ENCODE assay signal across 24 mouse cellular contexts in the genomic region with DNA sequence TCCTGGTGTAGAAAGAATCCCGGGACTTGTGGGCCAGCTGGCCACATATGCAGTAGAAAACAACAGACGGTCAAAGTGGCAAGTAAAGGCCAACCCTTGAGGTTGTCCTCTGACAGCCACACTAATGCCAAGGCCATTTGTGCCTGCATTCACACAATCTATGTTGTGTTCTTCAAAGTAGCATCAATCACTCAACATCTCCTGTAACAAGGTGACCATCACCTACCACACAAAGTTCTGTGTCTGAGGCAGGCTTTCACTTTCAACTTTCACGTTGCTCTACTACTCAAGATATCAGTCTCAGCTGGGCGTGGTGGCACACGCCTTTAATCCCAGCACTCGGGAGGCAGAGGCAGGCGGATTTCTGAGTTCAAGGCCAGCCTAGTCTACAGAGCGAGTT.
"Had no signal": no experiment of that assay in that cellular context is flagged by ENCODE, and none has a peak within 500 bp of the region (broad histone marks: within the 10 kb centered on the region; RNA-seq: fewer than 3 reads in every experiment).

No protein-coding gene starts in this region.

- H3K4me3 ChIP-seq: heart, adult 2 months; heart, embryonic 13.5 days; heart, embryonic 15.5 days; hindbrain, embryonic 10.5 days; hindbrain, embryonic 12.5 days; intestine, embryonic 15.5 days; layer of hippocampus, adult 2 months; left cerebral cortex, adult 2 months; limb, embryonic 13.5 days; limb, embryonic 15.5 days; liver, embryonic 12.5 days had no signal

- H3K27ac ChIP-seq: heart, adult 2 months; heart, embryonic 13.5 days; heart, embryonic 15.5 days; hindbrain, embryonic 10.5 days; hindbrain, embryonic 12.5 days; hindbrain, embryonic 14.5 days; intestine, embryonic 15.5 days; layer of hippocampus, adult 2 months; left cerebral cortex, adult 2 months; limb, embryonic 13.5 days; limb, embryonic 15.5 days; liver, embryonic 12.5 days; liver, embryonic 14.5 days had no signal

- DNase-seq: gastrocnemius, postnatal 25 days; heart, adult 2 months; heart, postnatal 4 days; kidney, adult 18-20 months; kidney, adult 8-10 months; kidney, postnatal 10 days; kidney, postnatal 25 days; kidney, postnatal 4 days had no signal

- H3K9ac ChIP-seq: heart, embryonic 13.5 days; heart, embryonic 15.5 days; hindbrain, embryonic 12.5 days; hindbrain, embryonic 14.5 days; intestine, embryonic 15.5 days; limb, embryonic 13.5 days; limb, embryonic 15.5 days; liver, embryonic 12.5 days; liver, embryonic 14.5 days had no signal

- H3K36me3 ChIP-seq: heart, embryonic 15.5 days had no signal

- H3K9me3 ChIP-seq: heart, embryonic 13.5 days; heart, embryonic 15.5 days; hindbrain, embryonic 10.5 days; hindbrain, embryonic 12.5 days; intestine, embryonic 15.5 days; limb, embryonic 13.5 days; limb, embryonic 15.5 days; liver, embryonic 12.5 days had no signal

- H3K27me3 ChIP-seq: heart, embryonic 13.5 days; heart, embryonic 15.5 days; hindbrain, embryonic 12.5 days; intestine, embryonic 15.5 days; limb, embryonic 13.5 days; limb, embryonic 15.5 days; liver, embryonic 12.5 days had no signal

- ATAC-seq: hindbrain, embryonic 16.5 days; inflammation-experienced regulatory T-cells, adult 6 months; intestine, embryonic 15.5 days; intestine, postnatal 0 days; liver, embryonic 12.5 days had no signal

- H3K4me2 ChIP-seq: heart, embryonic 11.5 days; heart, embryonic 13.5 days; heart, embryonic 15.5 days; hindbrain, embryonic 12.5 days; hindbrain, embryonic 14.5 days; intestine, embryonic 15.5 days; limb, embryonic 13.5 days; limb, embryonic 15.5 days; liver, embryonic 12.5 days had no signal
